Mouse (Mus musculus) T-helper 2 cell (primary cell): ENCODE results near the gene Camk2g.

Experiments
- in situ Hi-C: fragments of 300-600 bp; cut with MboI, MseI; formaldehyde crosslinking; loops from one replicate; pipeline ENCODE4 v1.15.1; 2025; ENCODE audit warnings: high pct_unique_total_duplicates

The Camk2g gene

GRCm38 (mm10) chr14:20702096-20702740, 91.7 kb downstream of the Camk2g start:
- in situ Hi-C loops, result no loop called here

- in situ Hi-C loops, result no loop called here
Observed at GRCm38 (mm10) chr14:20701554-20701953, 92.3 kb downstream of the Camk2g start.

GRCm38 (mm10) chr14:20700362-20700761, 93.5 kb downstream of the Camk2g start:
- in situ Hi-C loops, result no loop called here

- in situ Hi-C loops, result no loop called here
Observed at GRCm38 (mm10) chr14:20698515-20698914, 95.4 kb downstream of the Camk2g start.

GRCm38 (mm10) chr14:20696986-20697385, 96.9 kb downstream of the Camk2g start:
- in situ Hi-C loops, result no loop called here

- in situ Hi-C loops, result no loop called here
Observed at GRCm38 (mm10) chr14:20695761-20696520, 97.9 kb downstream of the Camk2g start.

GRCm38 (mm10) chr14:20694884-20695760, 98.8 kb downstream of the Camk2g start, which contains the start of gene Fut11:
Gene Fut11, plus strand, starts transcription at chr14:20694968.
- in situ Hi-C loops, result no loop called here

GRCm38 (mm10) chr14:20694185-20694883, 99.6 kb downstream of the Camk2g start:
- in situ Hi-C loops, result no loop called here

- in situ Hi-C loops, result no loop called here
Observed at GRCm38 (mm10) chr14:20693589-20694101, 100.2 kb downstream of the Camk2g start.

GRCm38 (mm10) chr14:20691772-20692171, 102.1 kb downstream of the Camk2g start:
- in situ Hi-C loops, result no loop called here

GRCm38 (mm10) chr14:20689009-20689408, 104.9 kb downstream of the Camk2g start:
- in situ Hi-C loops, result no loop called here

- in situ Hi-C loops, result no loop called here
Observed at GRCm38 (mm10) chr14:20686576-20686975, 107.3 kb downstream of the Camk2g start.
